Mouse (Mus musculus) small intestine, adult 2 months (tissue): ENCODE measurements at regions not wholly inside any gene's neighbourhood (a gene's known extent, or its start where the extent isn't known, plus 50 kb on each side); places are given as distances from the start of the nearest gene placed in this dataset.

Experiments used
- H3K27ac ChIP-seq: fragments of 200-500 bp; 2 replicates; pipeline ENCODE4 v1.5.1; 2012; ENCODE audit warnings: low read depth, low read length, control low read depth, inconsistent platforms; ENCODE audit not compliant: insufficient read depth
- H3K27me3 ChIP-seq: fragments of 200-500 bp; 2 replicates; pipeline ENCODE4 v1.6.1; 2012; ENCODE audit warnings: mild to moderate bottlenecking, moderate library complexity, low read length, inconsistent platforms; ENCODE audit not compliant: control insufficient read depth, insufficient read depth
- H3K36me3 ChIP-seq: fragments of 200-500 bp; 2 replicates; pipeline ENCODE4 v1.6.1; 2012; ENCODE audit warnings: mild to moderate bottlenecking, low read length, control low read depth, inconsistent platforms; ENCODE audit not compliant: control insufficient read depth, insufficient read depth
- H3K4me1 ChIP-seq: fragments of 200-500 bp; 2 replicates; pipeline ENCODE4 v1.6.1; 2012; ENCODE audit warnings: low read length, inconsistent platforms, mixed read lengths; ENCODE audit not compliant: control insufficient read depth, insufficient read depth, insufficient read length
- H3K4me3 ChIP-seq: fragments of 200-500 bp; 2 replicates; pipeline ENCODE4 v1.5.1; 2012; ENCODE audit warnings: low read depth, mild to moderate bottlenecking, control low read depth, inconsistent platforms, low read length, moderate library complexity
- CTCF ChIP-seq: fragments of 200-500 bp; IDR thresholded peaks from 2 replicates; pipeline ENCODE4 v1.5.1; 2012; ENCODE audit warnings: low read depth, mild to moderate bottlenecking, control low read depth, inconsistent platforms, low read length, moderate library complexity, mixed read lengths; ENCODE audit not compliant: insufficient replicate concordance, insufficient read length; ENCODE audit errors: extremely low read depth
- POLR2A ChIP-seq: fragments of 200-500 bp; IDR thresholded peaks from 2 replicates; pipeline ENCODE4 v1.6.1; 2012; ENCODE audit warnings: low read depth, mild to moderate bottlenecking, control low read depth, inconsistent platforms, low read length, moderate library complexity
- WGBS: fragments of 180-500 bp; shearing (Covaris S2); methylation state at CpG from one replicate; pipeline ENCODE4 v1.1.7; 2018; 5-methylcytosine and 5-hydroxymethylcytosine counted together

DNA sequence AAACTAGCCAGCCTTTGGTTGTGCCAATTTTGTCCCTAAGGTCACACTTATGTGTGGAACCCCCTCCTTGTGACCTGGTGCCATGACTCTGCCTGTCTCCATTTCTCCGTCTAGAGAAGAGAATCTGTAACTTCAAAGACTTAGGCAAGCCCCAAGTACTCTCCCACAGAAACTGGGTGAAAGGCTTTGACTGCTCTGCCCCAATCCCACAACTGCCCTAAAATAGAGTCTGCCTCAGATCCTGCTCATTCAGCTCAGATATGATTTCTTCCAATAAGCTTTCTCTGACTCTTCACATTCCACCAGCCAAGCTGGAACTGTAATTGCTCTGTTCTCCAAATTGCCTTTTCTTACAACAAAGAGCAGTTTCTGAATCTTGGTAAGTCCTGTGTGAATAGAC, 107.4 kb upstream of the Bcl6 start:
- Histone ChIP-seq H3K36me3 (no peaks in the 10 kb centered on the region), H3K27me3 (no peaks in the 10 kb centered on the region), H3K4me3 (no peak overlapping the region), H3K27ac (no peak overlapping the region), H3K4me1 (no peaks in the 10 kb centered on the region)
- TF ChIP-seq POLR2A = no peak
- TF ChIP-seq CTCF = no peak
- WGBS = 91% methylated on average over 1 of the region's 1 CpGs

GRCm38 (mm10) chr16:24095630-24096029, 107.0 kb upstream of the Bcl6 start:
- 84% methylated on average over 4 of the region's 4 CpGs for WGBS
- H3K4me1 ChIP-seq = peaks cover 2% of the 10 kb centered on the region; the same call in 1 of the 2 replicates
- H3K36me3 ChIP-seq = no peaks in the 10 kb centered on the region
- no peaks in the 10 kb centered on the region for H3K27me3 ChIP-seq
- TF ChIP-seq POLR2A = no peak
- no peak for TF ChIP-seq CTCF
- H3K27ac ChIP-seq = no peak overlapping the region
- H3K4me3 ChIP-seq = no peak overlapping the region

GRCm38 (mm10) chr16:24094566-24094965, 105.9 kb upstream of the Bcl6 start:
- Histone ChIP-seq H3K4me3 (no peak overlapping the region), H3K27me3 (no peaks in the 10 kb centered on the region), H3K36me3 (no peaks in the 10 kb centered on the region), H3K27ac (no peak overlapping the region), H3K4me1 (peaks cover 13% of the 10 kb centered on the region; the same call in 1 of the 2 replicates)
- 89% methylated on average over 6 of the region's 6 CpGs for WGBS
- TF ChIP-seq POLR2A = no peak
- TF ChIP-seq CTCF = no peak

GRCm38 (mm10) chr16:24093624-24094023, 105.0 kb upstream of the Bcl6 start:
- Histone ChIP-seq H3K36me3 (no peaks in the 10 kb centered on the region), H3K4me3 (no peak overlapping the region), H3K4me1 (peaks cover 14% of the 10 kb centered on the region; the same call in 1 of the 2 replicates), H3K27ac (no peak overlapping the region), H3K27me3 (no peaks in the 10 kb centered on the region)
- TF ChIP-seq POLR2A = no peak
- no peak for TF ChIP-seq CTCF
- WGBS = 88% methylated on average over 8 of the region's 8 CpGs

DNA sequence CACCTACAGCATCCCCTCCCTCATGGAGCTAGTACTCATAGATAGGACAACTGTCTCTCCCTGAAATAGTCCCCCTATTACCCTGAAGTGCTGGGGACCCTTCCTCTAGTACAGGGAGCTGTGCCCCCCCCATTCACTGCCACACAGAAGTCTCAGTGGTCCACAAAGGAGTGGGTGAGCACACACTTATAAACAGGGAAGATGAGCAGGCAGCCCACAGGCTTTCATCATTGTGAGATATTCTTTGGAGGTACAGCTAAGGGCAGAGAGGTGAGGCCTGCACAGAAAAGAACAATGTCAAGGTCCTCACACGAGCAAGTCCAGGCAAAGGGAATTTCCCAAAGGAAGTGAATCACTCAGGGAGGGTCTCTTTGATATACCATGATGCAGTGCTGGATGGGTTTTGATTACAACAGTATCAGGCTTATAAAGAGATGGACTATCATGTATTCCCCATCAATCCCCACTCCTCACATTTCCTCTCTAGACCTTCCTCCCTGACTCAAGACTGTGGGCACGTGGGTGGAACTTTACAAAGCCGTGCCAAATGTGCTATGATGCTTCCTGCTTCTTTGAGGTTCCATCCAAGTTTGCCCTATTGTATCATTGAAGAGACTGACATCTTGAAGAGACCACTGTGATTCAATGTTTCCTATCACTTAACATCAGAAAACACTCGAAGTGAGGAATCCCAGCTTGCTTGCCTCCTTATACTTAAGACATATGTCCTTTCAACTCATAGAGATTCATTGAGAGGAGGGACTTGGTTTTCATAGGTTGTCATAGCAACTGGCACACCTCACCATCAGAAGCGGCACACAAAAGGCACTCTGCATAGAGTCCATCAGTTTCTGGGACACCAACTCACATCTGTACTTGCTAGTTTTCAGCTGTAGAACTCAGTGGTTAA, 104.2 kb upstream of the Bcl6 start:
- TF ChIP-seq CTCF (no peak), POLR2A (no peak)
- 70% methylated on average over 5 of the region's 5 CpGs for WGBS
- Histone ChIP-seq H3K4me1 (peaks cover 14% of the 10 kb centered on the region; the same call in 1 of the 2 replicates), H3K4me3 (no peak overlapping the region), H3K27ac (no peak overlapping the region), H3K27me3 (no peaks in the 10 kb centered on the region), H3K36me3 (no peaks in the 10 kb centered on the region)

DNA sequence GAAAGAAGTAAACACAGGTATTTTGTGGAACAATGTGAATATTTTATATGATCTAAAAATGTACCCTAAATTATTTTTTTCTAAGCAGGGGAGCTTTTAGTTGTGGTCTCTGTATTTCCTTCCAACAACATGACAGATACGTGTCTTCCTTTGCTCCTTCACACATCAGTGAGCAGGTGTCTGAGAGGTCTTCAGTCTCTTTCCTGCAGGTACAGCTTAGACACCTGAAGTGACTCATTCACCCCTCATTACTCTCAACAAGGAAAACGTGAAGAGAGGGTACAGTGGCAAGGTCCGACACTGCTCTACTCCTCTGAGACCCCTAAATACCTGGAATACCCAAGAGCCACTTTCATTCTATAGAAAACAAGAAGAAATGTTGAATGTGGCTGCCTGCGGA, 103.5 kb upstream of the Bcl6 start:
- WGBS = 82% methylated on average over 4 of the region's 4 CpGs
- no peak for TF ChIP-seq POLR2A
- no peak for TF ChIP-seq CTCF

DNA sequence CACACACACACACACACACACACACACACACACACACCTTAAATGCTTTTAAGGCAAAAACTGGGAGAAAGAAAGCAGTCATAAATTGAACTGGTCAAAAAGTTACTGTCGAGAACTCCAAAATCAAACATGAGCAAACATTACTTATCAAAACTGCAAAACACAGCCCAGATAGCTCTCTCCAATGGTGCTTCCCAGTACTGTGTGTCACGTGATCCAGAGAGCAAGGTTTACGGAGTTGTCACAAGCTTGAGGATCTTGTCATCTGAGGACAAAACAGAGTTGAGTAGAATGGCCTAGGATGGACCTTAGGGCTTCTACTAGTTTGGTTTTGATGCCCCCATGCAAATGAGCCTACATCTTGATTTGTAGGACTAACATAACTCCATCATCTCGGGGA, 102.3 kb upstream of the Bcl6 start:
- 53% methylated on average over 4 of the region's 4 CpGs for WGBS
- no peak overlapping the region for H3K4me3 ChIP-seq
- TF ChIP-seq CTCF (no peak), POLR2A (no peak)
- H3K27me3 ChIP-seq = no peaks in the 10 kb centered on the region
- no peak overlapping the region for H3K27ac ChIP-seq
- no peaks in the 10 kb centered on the region for H3K36me3 ChIP-seq
- peaks cover 14% of the 10 kb centered on the region; the same call in 1 of the 2 replicates for H3K4me1 ChIP-seq

More for the DNA sequence above, 103.5 kb upstream of the Bcl6 start:
- no peak overlapping the region for H3K4me3 ChIP-seq
- no peak overlapping the region for H3K27ac ChIP-seq
- H3K36me3 ChIP-seq = no peaks in the 10 kb centered on the region
- peaks cover 14% of the 10 kb centered on the region; the same call in 1 of the 2 replicates for H3K4me1 ChIP-seq
- no peaks in the 10 kb centered on the region for H3K27me3 ChIP-seq
